Mouse (Mus musculus) C2C12 (cell line): ENCODE data around the gene Aagab.

Source experiments
- CTCF ChIP-seq: IDR thresholded peaks from one replicate; pipeline ENCODE4 v1.5.1; 2011; ENCODE audit not compliant: control insufficient read depth, insufficient read depth, insufficient read length
- MAX ChIP-seq: IDR thresholded peaks from one replicate; pipeline ENCODE4 v1.6.1; 2011; ENCODE audit warnings: mild to moderate bottlenecking, control low read depth
- MYOG ChIP-seq: IDR thresholded peaks from one replicate; pipeline ENCODE4 v1.6.1; 2011; ENCODE audit not compliant: control insufficient read depth, insufficient read length; ENCODE audit errors: extremely low read depth
- USF1 ChIP-seq: IDR thresholded peaks from one replicate; pipeline ENCODE4 v1.6.1; 2011; ENCODE audit warnings: low read depth, mild to moderate bottlenecking, control low read depth, moderate library complexity

DNA sequence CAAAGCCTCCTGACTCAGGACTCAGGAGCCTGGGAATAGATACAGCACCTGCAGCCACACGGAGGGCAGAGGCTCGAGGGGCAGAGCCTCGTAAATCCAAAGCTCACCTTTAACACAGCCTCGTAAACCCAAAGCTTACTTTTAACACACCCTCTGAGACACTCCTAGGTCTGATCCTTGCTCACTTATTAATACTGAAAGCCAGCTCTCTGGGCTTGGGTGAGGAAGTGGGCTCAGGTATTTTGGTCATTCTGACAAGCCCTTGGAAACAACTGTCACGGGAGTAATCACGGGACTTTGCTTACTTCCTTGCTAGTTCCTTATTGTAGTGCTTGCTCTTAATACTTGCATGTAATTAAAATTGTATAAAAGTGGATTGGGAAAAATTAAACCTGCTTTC is 13.3 kb upstream of the Aagab start:
- TF ChIP-seq MAX (no peak), CTCF (no peak), USF1 (no peak), MYOG (no peak)
